Mouse (Mus musculus) midbrain, embryonic 16.5 days (tissue): ENCODE results near the gene Fam20a. TPM values are rescaled to one million over a fixed set of nuclear protein-coding genes. Genes with fewer than 3 reads are reported as not detected.

ENCODE experiments used
- ATAC-seq: fragments of 200-750 bp; cut with Nextera tagmentation; 2 replicates; pipeline ENCODE4 v1.8.0; 2017; ENCODE audit warnings: moderate TSS enrichment
- H3K27ac ChIP-seq: fragments of 300-500 bp; sonication (generic); 2 replicates; pipeline ENCODE4 v1.5.1; 2014; ENCODE audit warnings: mild to moderate bottlenecking, low read length, mixed read lengths
- H3K27me3 ChIP-seq: fragments of 300-500 bp; sonication (generic); 2 replicates; pipeline ENCODE4 v1.6.1; 2014; ENCODE audit warnings: low read depth, low read length, mixed read lengths; ENCODE audit not compliant: control insufficient read depth, insufficient read depth
- H3K36me3 ChIP-seq: fragments of 300-500 bp; sonication (generic); 2 replicates; pipeline ENCODE4 v1.6.1; 2014; ENCODE audit warnings: mild to moderate bottlenecking, low read length, moderate library complexity, mixed read lengths; ENCODE audit not compliant: control insufficient read depth, insufficient read depth
- H3K4me1 ChIP-seq: fragments of 300-500 bp; sonication (generic); 2 replicates; pipeline ENCODE4 v1.6.1; 2014; ENCODE audit warnings: mild to moderate bottlenecking, low read length, mixed read lengths; ENCODE audit not compliant: control insufficient read depth, insufficient read depth
- H3K4me2 ChIP-seq: fragments of 300-500 bp; sonication (generic); 2 replicates; pipeline ENCODE4 v1.6.1; 2014; ENCODE audit warnings: mild to moderate bottlenecking, low read length, mixed read lengths
- H3K4me3 ChIP-seq: fragments of 300-500 bp; sonication (generic); 2 replicates; pipeline ENCODE4 v1.5.1; 2014; ENCODE audit warnings: low read depth, mild to moderate bottlenecking, low read length, moderate library complexity, mixed read lengths
- H3K9ac ChIP-seq: fragments of 300-500 bp; sonication (generic); 2 replicates; pipeline ENCODE4 v1.6.1; 2014; ENCODE audit warnings: low read depth, low read length, mixed read lengths
- H3K9me3 ChIP-seq: fragments of 300-500 bp; sonication (generic); replicated peaks from 2 replicates; pipeline ENCODE4 v1.6.1; 2014; ENCODE audit warnings: mild to moderate bottlenecking, low read length, mixed read lengths; ENCODE audit not compliant: control insufficient read depth, poor library complexity, severe bottlenecking
- WGBS: fragments of 180-500 bp; shearing (Covaris S2); extraction: QIAGEN DNeasy Blood & Tissue Kit; methylation state at CpG from one replicate; pipeline ENCODE4 v1.1.7; 2014; 5-methylcytosine and 5-hydroxymethylcytosine counted together
- polyA plus RNA-seq: library from polyadenylated mRNA; unstranded; fragments of >200 nt; fragmentation: Nextera tagmentation; extraction: Ambion mirVana; gene quantifications from 2 replicates; pipeline ENCODE4 v1.2.1, GENCODE M21; 2015

The Fam20a gene
- polyA plus RNA-seq, 1 experiment from 2014 or later, result 3.9 TPM

DNA sequence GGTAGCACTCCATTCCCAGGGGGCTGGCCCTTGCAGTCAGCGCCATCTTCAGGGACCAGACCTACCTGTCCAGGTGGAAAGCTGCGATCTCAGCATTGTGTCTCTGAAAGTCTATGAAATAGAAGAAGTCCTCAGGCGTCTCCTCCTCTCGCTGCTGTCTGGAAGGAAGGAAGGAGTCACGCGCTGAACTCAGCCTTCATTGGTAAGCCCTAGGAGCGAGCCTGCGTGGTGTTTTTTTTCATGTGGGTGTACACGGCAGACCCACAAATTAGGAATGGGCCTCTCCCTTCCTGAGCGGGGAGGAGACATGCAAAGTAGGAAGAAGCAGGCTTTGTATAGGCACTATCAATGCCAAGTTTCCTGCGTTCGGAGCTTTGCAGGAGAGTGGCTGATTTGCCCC is 43.8 kb downstream of the Fam20a start:
- 83% methylated on average over 12 of the region's 12 CpGs for WGBS
- H3K4me3 ChIP-seq, result no peak overlapping the region
- H3K9me3 ChIP-seq, result no peaks in the 10 kb centered on the region
- ATAC-seq, result no peak
- H3K27ac ChIP-seq, result no peak overlapping the region
- H3K36me3 ChIP-seq, result no peaks in the 10 kb centered on the region
- no peaks in the 10 kb centered on the region for H3K4me1 ChIP-seq
- no peak overlapping the region for H3K4me2 ChIP-seq
- no peaks in the 10 kb centered on the region for H3K27me3 ChIP-seq
- no peak overlapping the region for H3K9ac ChIP-seq

DNA sequence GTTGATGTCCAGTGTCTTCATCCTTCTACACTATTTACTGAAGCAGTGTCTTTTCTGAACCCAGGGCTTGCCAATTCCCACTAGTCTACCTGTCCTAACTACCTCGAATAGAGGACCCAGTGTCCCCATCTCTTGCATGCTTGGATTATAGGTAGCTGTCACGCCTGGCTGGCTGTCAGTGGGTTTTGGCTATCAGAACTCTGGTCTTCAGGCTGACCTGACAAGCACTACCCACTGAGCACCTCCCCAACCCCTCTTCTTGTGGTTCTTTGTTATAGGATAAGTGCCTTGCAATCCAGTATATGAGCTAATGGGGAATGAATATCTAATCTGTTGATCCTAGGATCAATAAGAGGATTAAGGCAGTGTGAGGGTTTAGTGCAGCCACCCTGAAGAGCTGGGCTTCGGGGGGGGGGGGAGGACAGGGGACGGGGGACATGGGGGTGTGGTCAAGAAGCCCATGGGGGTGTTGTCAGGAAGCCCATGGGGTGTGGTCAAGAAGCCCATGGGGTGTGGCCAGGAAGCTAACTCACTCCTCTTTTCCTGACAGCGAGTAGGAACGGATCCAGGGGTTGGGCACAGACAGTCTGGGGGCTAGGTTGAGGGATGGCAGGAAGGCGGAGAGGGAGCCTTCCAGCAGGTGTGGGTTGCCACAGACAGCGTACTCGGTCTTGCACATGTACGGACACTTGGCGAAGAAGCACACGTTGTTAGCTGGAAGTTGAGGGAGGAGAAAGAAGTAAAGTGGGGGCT is 45.3 kb downstream of the Fam20a start:
- H3K27me3 ChIP-seq, result no peaks in the 10 kb centered on the region

DNA sequence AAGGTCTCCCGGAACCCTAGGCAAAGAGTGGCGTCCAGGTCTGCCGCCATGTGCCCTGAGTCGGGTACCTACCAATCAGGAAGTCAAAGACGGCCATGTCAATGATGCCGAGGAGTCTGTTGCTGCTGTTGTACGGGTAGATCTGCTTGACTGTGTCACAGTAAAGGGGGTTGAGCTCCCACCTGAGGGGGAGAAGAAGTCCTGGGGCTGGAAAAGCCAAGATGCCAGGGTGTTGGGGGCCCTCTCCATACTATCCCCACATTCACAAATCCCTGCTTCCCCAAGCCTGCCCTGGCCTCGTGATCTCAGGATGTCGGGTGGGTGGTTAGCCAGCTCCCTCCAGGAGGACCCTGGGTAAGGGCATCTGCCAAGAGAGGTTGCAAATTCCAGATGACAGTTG is 46.3 kb downstream of the Fam20a start:
- no peak overlapping the region for H3K27ac ChIP-seq
- 91% methylated on average over 9 of the region's 9 CpGs for WGBS
- ATAC-seq, result no peak

More for the DNA sequence above, 45.3 kb downstream of the Fam20a start:
- Histone ChIP-seq H3K36me3 (no peaks in the 10 kb centered on the region), H3K9ac (no peak overlapping the region), H3K4me3 (no peak overlapping the region), H3K27ac (no peak overlapping the region), H3K4me2 (no peak overlapping the region), H3K4me1 (no peaks in the 10 kb centered on the region), H3K9me3 (no peaks in the 10 kb centered on the region)
- WGBS, result 50% methylated on average over 12 of the region's 12 CpGs
- ATAC-seq, result no peak

DNA sequence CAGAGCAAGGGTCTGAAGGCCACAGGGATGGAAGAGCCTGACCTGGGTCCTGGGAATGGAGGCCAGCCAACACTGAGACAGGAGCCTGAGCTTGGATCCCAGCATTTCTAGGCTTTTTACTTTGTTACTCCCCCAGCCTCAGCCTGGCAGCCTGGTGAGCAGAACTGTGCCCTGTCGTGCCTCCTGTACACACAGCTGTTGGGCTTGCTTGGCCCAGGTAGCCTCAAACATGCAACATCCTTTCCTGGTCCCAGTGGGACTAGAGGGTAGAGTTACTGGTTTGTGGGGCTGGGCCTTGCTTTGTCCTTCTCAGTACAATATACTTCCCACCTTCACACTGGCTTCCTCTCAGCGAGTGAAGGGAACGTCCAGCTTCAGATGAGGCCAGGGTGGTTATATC is 46.9 kb downstream of the Fam20a start:
- no peaks in the 10 kb centered on the region for H3K36me3 ChIP-seq
- H3K27me3 ChIP-seq, result no peaks in the 10 kb centered on the region
- no peak overlapping the region for H3K4me3 ChIP-seq
- H3K9me3 ChIP-seq, result no peaks in the 10 kb centered on the region
- H3K4me1 ChIP-seq, result no peaks in the 10 kb centered on the region
- WGBS, result 90% methylated on average over 3 of the region's 3 CpGs
- no peak overlapping the region for H3K27ac ChIP-seq
- H3K4me2 ChIP-seq, result no peak overlapping the region
- H3K9ac ChIP-seq, result no peak overlapping the region
- no peak for ATAC-seq

More for the DNA sequence above, 46.3 kb downstream of the Fam20a start:
- H3K9ac ChIP-seq, result no peak overlapping the region
- H3K4me2 ChIP-seq, result no peak overlapping the region
- H3K9me3 ChIP-seq, result no peaks in the 10 kb centered on the region
- no peaks in the 10 kb centered on the region for H3K36me3 ChIP-seq
- H3K4me3 ChIP-seq, result no peak overlapping the region
- H3K27me3 ChIP-seq, result no peaks in the 10 kb centered on the region
- H3K4me1 ChIP-seq, result no peaks in the 10 kb centered on the region

DNA sequence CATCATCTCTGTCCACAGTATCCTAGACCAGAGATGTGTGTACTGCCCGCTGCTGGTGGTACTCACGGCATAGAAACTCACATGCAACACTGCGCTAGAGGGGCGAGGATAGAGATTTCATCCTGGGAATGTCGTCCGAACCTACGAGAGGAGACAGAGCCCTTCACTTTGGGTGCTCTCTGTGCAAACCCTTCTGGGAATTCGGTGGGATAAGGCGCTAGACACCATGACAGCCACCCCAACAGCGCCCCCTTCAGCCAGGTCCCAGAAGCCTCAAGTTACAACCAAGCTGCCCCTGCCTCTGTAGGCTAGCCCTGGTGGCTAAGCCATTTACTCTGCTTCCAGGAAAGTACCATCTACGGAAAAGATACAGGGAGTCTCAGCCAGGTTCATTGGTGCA is 47.5 kb downstream of the Fam20a start:
- 79% methylated on average over 11 of the region's 11 CpGs for WGBS
- H3K9me3 ChIP-seq, result no peaks in the 10 kb centered on the region
- no peak overlapping the region for H3K4me3 ChIP-seq
- ATAC-seq, result no peak
- H3K4me2 ChIP-seq, result no peak overlapping the region
- H3K4me1 ChIP-seq, result no peaks in the 10 kb centered on the region
- H3K36me3 ChIP-seq, result no peaks in the 10 kb centered on the region
- no peak overlapping the region for H3K9ac ChIP-seq
- no peaks in the 10 kb centered on the region for H3K27me3 ChIP-seq
- H3K27ac ChIP-seq, result no peak overlapping the region

DNA sequence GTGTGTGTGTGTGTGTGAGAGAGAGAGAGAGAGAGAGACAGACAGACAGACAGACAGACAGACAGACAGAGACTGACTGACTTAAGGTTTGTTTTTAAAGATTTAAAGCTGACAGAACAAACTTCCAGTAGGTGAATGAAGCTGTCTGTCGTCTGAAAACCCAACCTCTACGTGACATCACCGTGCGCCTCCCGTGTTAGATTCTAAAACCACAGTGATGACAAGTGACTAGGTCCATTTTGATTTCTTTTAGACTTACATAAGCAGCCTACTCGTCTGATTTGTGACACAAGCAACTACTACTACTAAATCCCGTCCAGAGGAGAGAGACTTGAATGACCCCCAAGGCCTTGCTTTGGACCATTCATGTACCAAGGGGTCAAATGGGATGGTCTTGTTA is 48.3 kb downstream of the Fam20a start:
- Histone ChIP-seq H3K4me1 (no peaks in the 10 kb centered on the region), H3K36me3 (no peaks in the 10 kb centered on the region), H3K27me3 (no peaks in the 10 kb centered on the region), H3K9me3 (no peaks in the 10 kb centered on the region), H3K4me3 (no peak overlapping the region), H3K27ac (no peak overlapping the region), H3K9ac (no peak overlapping the region), H3K4me2 (no peak overlapping the region)
- WGBS, result 90% methylated on average over 7 of the region's 7 CpGs
- no peak for ATAC-seq

DNA sequence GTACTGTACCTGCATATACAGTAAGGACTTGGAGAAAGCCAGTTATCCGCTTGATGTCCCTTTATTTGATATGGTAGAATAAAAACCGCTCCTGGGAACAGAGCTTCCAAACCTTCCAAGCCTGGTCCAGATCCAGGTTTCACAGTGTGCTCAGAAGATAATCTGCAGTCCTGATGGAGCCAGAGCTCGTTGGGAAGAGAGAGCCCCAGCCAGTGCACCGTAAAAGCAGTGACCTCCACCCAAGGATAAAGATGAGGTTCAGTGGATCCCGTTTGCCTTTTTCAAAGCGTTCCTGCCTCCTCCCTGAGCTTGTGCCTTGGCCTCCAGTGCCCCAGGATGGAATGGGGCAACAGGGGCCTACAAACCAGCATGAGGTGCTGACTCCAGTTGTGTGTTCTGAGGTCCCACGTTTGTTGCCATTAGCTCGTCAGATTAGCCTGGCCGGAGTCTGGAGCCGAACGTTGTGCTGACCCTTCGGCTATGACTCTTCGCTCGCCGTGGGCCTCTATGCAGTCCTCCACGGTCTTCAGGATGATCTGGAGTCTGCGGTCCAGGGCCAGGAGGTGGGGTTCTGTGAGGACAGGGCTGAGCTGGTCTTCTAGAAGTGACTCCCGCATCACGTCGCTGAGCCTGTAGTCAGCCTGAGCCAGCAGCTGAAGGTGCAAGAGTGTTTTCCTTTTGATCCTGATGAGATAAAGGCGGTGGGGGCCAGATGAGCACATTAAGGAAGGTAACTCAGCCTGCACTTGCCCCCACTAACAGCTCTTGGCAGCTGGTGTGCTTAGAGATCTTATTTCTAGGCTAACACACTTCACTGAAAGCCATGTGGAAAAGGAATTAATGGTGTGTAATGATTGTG is 49.0 kb downstream of the Fam20a start:
- ATAC-seq, result no peak
- H3K9me3 ChIP-seq, result no peaks in the 10 kb centered on the region

DNA sequence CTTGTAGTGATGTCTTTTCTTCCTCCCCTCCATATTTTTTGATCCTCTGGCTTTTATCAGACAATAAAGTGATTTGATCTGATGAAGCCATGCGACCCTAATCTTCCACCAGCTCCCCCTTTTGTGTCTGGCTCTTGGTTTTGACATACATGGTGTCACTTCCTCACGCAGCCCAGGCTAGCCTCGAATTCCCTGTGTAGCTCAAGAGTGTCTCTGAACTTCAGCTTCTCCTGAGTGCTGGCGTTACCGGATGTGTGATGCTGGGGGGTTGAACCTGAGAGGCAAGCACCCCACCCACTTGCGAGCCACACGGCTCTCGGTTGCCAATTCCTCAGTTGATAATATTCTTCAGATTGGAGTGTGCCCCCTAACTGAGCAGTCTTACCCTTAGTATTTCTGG is 49.7 kb downstream of the Fam20a start:
- Histone ChIP-seq H3K4me2 (no peak overlapping the region), H3K9ac (no peak overlapping the region), H3K9me3 (no peaks in the 10 kb centered on the region), H3K36me3 (peaks cover 9% of the 10 kb centered on the region), H3K4me1 (no peaks in the 10 kb centered on the region), H3K4me3 (no peak overlapping the region), H3K27me3 (no peaks in the 10 kb centered on the region), H3K27ac (no peak overlapping the region)
- 86% methylated on average over 8 of the region's 8 CpGs for WGBS
- no peak for ATAC-seq

More for the DNA sequence above, 49.0 kb downstream of the Fam20a start:
- WGBS, result 76% methylated on average over 21 of the region's 21 CpGs
- no peak overlapping the region for H3K4me3 ChIP-seq
- no peak overlapping the region for H3K9ac ChIP-seq
- peaks cover 3% of the 10 kb centered on the region for H3K36me3 ChIP-seq
- no peak overlapping the region for H3K27ac ChIP-seq
- H3K4me2 ChIP-seq, result no peak overlapping the region
- no peaks in the 10 kb centered on the region for H3K4me1 ChIP-seq
- no peaks in the 10 kb centered on the region for H3K27me3 ChIP-seq

DNA sequence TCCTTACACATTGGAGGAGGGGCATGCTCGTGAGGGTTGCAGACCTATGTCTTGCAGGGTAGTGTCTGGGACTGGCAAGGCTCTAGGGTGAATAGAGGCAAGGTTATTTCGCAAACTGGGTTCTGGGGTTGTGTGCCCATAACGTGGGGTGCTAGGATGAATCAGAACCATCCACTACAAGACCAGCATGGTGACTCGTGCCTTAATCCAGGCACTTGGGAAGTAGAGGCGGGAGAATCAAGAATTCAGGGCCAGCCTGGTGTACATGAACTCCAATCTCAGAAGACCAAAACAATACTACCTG is 50.1 kb downstream of the Fam20a start:
- no peak overlapping the region for H3K4me2 ChIP-seq
- no peaks in the 10 kb centered on the region for H3K9me3 ChIP-seq
- H3K4me3 ChIP-seq, result no peak overlapping the region
- ATAC-seq, result no peak
- 90% methylated on average over 5 of the region's 5 CpGs for WGBS
- H3K27ac ChIP-seq, result no peak overlapping the region
- H3K9ac ChIP-seq, result no peak overlapping the region
- H3K4me1 ChIP-seq, result no peaks in the 10 kb centered on the region
- H3K36me3 ChIP-seq, result peaks cover 10% of the 10 kb centered on the region
- no peaks in the 10 kb centered on the region for H3K27me3 ChIP-seq
